Mouse (Mus musculus) testis, adult 2 months (tissue): Measurements from ENCODE around the gene Dph5.

ENCODE experiments used
- CTCF ChIP-seq: fragments of 200-500 bp; IDR thresholded peaks from 2 replicates; pipeline ENCODE4 v1.5.1; 2012; ENCODE audit warnings: low read depth, mild to moderate bottlenecking, inconsistent platforms, low read length, moderate library complexity; ENCODE audit not compliant: control insufficient read depth, insufficient read depth, insufficient replicate concordance
- POLR2A ChIP-seq: fragments of 200-500 bp; IDR thresholded peaks from 2 replicates; pipeline ENCODE4 v1.6.1; 2012; ENCODE audit warnings: low read depth, mild to moderate bottlenecking, inconsistent platforms, low read length, moderate library complexity; ENCODE audit not compliant: control insufficient read depth

- no peak for TF ChIP-seq POLR2A
- TF ChIP-seq CTCF = no peak
Measured at GRCm38 (mm10) chr3:115845724-115846123, 41.9 kb upstream of the Dph5 start.
